Mouse (Mus musculus) kidney, adult 2 months (tissue): ENCODE measurements around the gene Abat.
A peak's percentile ranks its signal among the peaks of the same experiment; 100 is the strongest.

Experiments used
- CTCF ChIP-seq: fragments of 200-500 bp; conservative IDR thresholded peaks from 2 replicates; pipeline ENCODE4 v1.5.1; 2011; ENCODE audit warnings: low read depth, mild to moderate bottlenecking, control low read depth, low read length, moderate library complexity, mixed read lengths; ENCODE audit not compliant: insufficient read depth, insufficient read length
- POLR2A ChIP-seq: fragments of 200-500 bp; IDR thresholded peaks from one replicate; pipeline ENCODE4 v1.6.1; 2011; ENCODE audit warnings: low read depth, low read length, control low read depth

- TF ChIP-seq CTCF (peak; percentile 21; the same call in 1 of the 2 replicates), POLR2A (no peak)
These were observed 142.4 kb downstream of the Abat start for GRCm38 (mm10) chr16:8655599-8655998.
